In the genomic region with DNA sequence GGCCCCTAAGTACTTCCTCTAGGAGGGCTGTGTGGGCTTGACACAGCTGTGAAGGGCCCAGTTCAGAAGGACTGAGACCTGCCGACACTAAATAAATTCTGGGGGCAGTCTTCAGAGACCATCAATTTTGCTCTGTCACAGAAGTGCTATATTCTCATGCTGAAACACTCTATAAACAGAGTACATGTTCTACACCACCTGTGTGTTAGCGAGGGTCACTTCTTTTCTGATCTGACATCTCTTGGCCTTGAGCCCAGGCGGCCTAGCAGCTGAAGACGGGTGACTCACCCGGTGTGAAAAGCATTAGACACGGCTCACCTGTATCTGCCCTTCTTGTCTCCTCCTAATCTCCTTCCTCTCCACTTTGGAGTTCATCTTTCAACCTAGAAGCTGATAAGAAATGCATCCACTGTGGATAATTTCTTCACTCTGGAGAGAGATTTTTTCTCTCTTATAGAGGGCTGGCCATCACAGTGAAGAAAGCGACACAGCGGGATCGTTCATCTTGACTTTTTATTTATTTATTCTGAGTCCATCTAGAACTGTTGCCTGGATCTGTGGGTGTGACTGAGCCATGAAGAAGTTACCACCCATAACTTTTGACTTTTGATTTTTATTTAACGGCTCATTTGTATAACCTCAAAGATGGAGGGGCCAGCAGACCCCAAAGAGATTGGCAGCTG, we compare ENCODE assay signal across 8 mouse cellular contexts.
A peak's percentile ranks its signal among the peaks of the same experiment; 100 is the strongest.
DNase-seq lines count a peak whose midpoint lies in the region; ATAC-seq and TF ChIP-seq lines count a peak whose summit lies in the region.

No protein-coding gene starts in this region.

- peak; percentile 14 for DNase-seq in adrenal gland, postnatal 10 days
- DNase-seq in adrenal gland, postnatal 4 days (ENCODE audit: low spot score in 2 of 2): no peak
- DNase-seq in lung, postnatal 10 days: peak; percentile 6
- no peak for DNase-seq in lung, adult 18-20 months
- peak; percentile 66 for DNase-seq in hindbrain, postnatal 0 days (ENCODE audit: low spot score)
- DNase-seq in testis, postnatal 10 days (ENCODE audit: low spot score): no peak
- DNase-seq in layer of hippocampus, postnatal 25 days (ENCODE audit: extremely low spot score in 1 of 2, low spot score in 1 of 2): no peak

- H3K4me1 ChIP-seq in hindbrain, postnatal 0 days (ENCODE audit: insufficient read depth, low read length): peaks cover 25% of the 10 kb centered on the region
- peaks cover 38% of the 10 kb centered on the region for H3K4me1 ChIP-seq in neural tube, embryonic 14.5 days (ENCODE audit: control insufficient read depth, insufficient read depth, low read length)

- no peaks in the 10 kb centered on the region for H3K36me3 ChIP-seq in hindbrain, postnatal 0 days (ENCODE audit: insufficient read depth, low read length)
- no peaks in the 10 kb centered on the region for H3K36me3 ChIP-seq in neural tube, embryonic 14.5 days (ENCODE audit: control insufficient read depth, insufficient read depth, low read length)

- H3K4me2 ChIP-seq in hindbrain, postnatal 0 days (ENCODE audit: low read depth, low read length): peak overlapping the region; percentile 53
- peak overlapping the region; percentile 33 for H3K4me2 ChIP-seq in neural tube, embryonic 14.5 days (ENCODE audit: low read depth, low read length)

- peak overlapping the region; percentile 68 for H3K27ac ChIP-seq in hindbrain, postnatal 0 days
- peak overlapping the region; percentile 67 for H3K27ac ChIP-seq in neural tube, embryonic 14.5 days (ENCODE audit: low read depth, low read length)

- TF ChIP-seq CTCF in hindbrain, postnatal 0 days (IDR thresholded peaks at IDR 0.05; ENCODE audit: low read depth): no peak

- 23% methylated on average over 10 of the region's 10 CpGs for WGBS in hindbrain, postnatal 0 days
- WGBS in neural tube, embryonic 14.5 days: 26% methylated on average over 10 of the region's 10 CpGs

- 0 out of 2 replicates have a peak, but pooled peaks have one; percentile 36 for ATAC-seq in hindbrain, postnatal 0 days
- ATAC-seq in neural tube, embryonic 14.5 days (ENCODE audit: low read depth): no peak

- no peaks in the 10 kb centered on the region for H3K9me3 ChIP-seq in hindbrain, postnatal 0 days (ENCODE audit: low read length)
- no peaks in the 10 kb centered on the region for H3K9me3 ChIP-seq in neural tube, embryonic 14.5 days (ENCODE audit: control insufficient read depth, low read length)

- peak overlapping the region; percentile 21; the same call in 1 of the 2 replicates for H3K4me3 ChIP-seq in hindbrain, postnatal 0 days (ENCODE audit: low read length)
- no peak overlapping the region for H3K4me3 ChIP-seq in neural tube, embryonic 14.5 days (ENCODE audit: low read depth, low read length)

- H3K27me3 ChIP-seq in hindbrain, postnatal 0 days (ENCODE audit: insufficient read depth, low read length): no peaks in the 10 kb centered on the region
- no peaks in the 10 kb centered on the region for H3K27me3 ChIP-seq in neural tube, embryonic 14.5 days (ENCODE audit: control insufficient read depth, insufficient read depth, low read length)

- H3K9ac ChIP-seq in hindbrain, postnatal 0 days (replicated peaks; ENCODE audit: low read length): no peak overlapping the region
- H3K9ac ChIP-seq in neural tube, embryonic 14.5 days (replicated peaks; ENCODE audit: low read depth, low read length): no peak overlapping the region

Comparison
In these comparisons a context has a peak if more than half of its experiments do, and no peak if none do; other contexts are left out.
1. DNase-seq: peak in adrenal gland, postnatal 10 days (single experiment), lung, postnatal 10 days (single experiment) and hindbrain, postnatal 0 days (single experiment); none in adrenal gland, postnatal 4 days (0 of 2), lung, adult 18-20 months (0 of 2), testis, postnatal 10 days (single experiment) and layer of hippocampus, postnatal 25 days (0 of 2).